Mouse (Mus musculus) hindbrain, postnatal 0 days (tissue): Measurements from ENCODE around the gene Nptxr. TPM values are rescaled to one million over a fixed set of nuclear protein-coding genes. Genes with fewer than 3 reads are reported as not detected.
A peak's percentile ranks its signal among the peaks of the same experiment; 100 is the strongest.

Experiments used
- ATAC-seq: fragments of 200-750 bp; cut with Nextera tagmentation; 2 replicates; pipeline ENCODE4 v1.8.0; 2017; ENCODE audit warnings: mild to moderate bottlenecking, moderate TSS enrichment, moderate library complexity
- DNase-seq: peaks from one replicate; pipeline ENCODE4 v3.0.0-alpha.2; 2015; ENCODE audit warnings: low spot score
- H3K27ac ChIP-seq: fragments of 300-500 bp; sonication (generic); 2 replicates; pipeline ENCODE4 v1.5.1; 2014; ENCODE audit warnings: mild to moderate bottlenecking
- H3K27me3 ChIP-seq: fragments of 300-500 bp; sonication (generic); 2 replicates; pipeline ENCODE4 v1.6.1; 2014; ENCODE audit warnings: low read length, mixed read lengths; ENCODE audit not compliant: insufficient read depth
- H3K36me3 ChIP-seq: fragments of 300-500 bp; sonication (generic); 2 replicates; pipeline ENCODE4 v1.6.1; 2014; ENCODE audit warnings: low read length, mixed read lengths; ENCODE audit not compliant: insufficient read depth
- H3K4me1 ChIP-seq: fragments of 300-500 bp; sonication (generic); 2 replicates; pipeline ENCODE4 v1.6.1; 2014; ENCODE audit warnings: antibody characterized with exemption, low read length, mixed read lengths; ENCODE audit not compliant: insufficient read depth
- H3K4me2 ChIP-seq: fragments of 300-500 bp; sonication (generic); 2 replicates; pipeline ENCODE4 v1.6.1; 2014; ENCODE audit warnings: low read depth, mild to moderate bottlenecking, low read length, moderate library complexity, mixed read lengths
- H3K4me3 ChIP-seq: fragments of 300-500 bp; sonication (generic); 2 replicates; pipeline ENCODE4 v1.5.1; 2014; ENCODE audit warnings: low read length
- H3K9ac ChIP-seq: fragments of 300-500 bp; sonication (generic); replicated peaks from 2 replicates; pipeline ENCODE4 v1.6.1; 2014; ENCODE audit warnings: mild to moderate bottlenecking, low read length, moderate library complexity, mixed read lengths
- H3K9me3 ChIP-seq: fragments of 300-500 bp; sonication (generic); 2 replicates; pipeline ENCODE4 v1.6.1; 2016; ENCODE audit warnings: low read length, mixed read lengths
- CTCF ChIP-seq: IDR thresholded peaks from 2 replicates; pipeline ENCODE4 v1.5.1; 2016; ENCODE audit warnings: antibody characterized with exemption, control low read depth, low read depth
- WGBS: fragments of 180-500 bp; shearing (Covaris S2); extraction: QIAGEN DNeasy Blood & Tissue Kit; methylation state at CpG from one replicate; pipeline ENCODE4 v1.1.7; 2014; 5-methylcytosine and 5-hydroxymethylcytosine counted together
- polyA plus RNA-seq: library from polyadenylated mRNA; unstranded; fragments of >200 nt; fragmentation: Nextera tagmentation; extraction: Ambion mirVana; gene quantifications from 2 replicates; pipeline ENCODE4 v1.2.1, GENCODE M21; 2015
- total RNA-seq: library from RNA; depleted of rRNA; stranded (reverse); fragments of >200 nt; gene quantifications from 2 replicates; pipeline ENCODE4 v1.2.3, GENCODE M21; 2014

The Nptxr gene
- total and polyA plus RNA-seq, 2 experiments from 2014 or later, result 68.5 to 226 TPM

GRCm38 (mm10) chr15:79834130-79834880 is 29.7 kb upstream of the Nptxr start, which contains the start of the genes Npcd and Cbx6:
Gene Npcd (minus strand): TSS chr15:79834237.
Gene Cbx6 (minus strand): TSS chr15:79834688.
- Histone ChIP-seq H3K9me3 (no peaks in the 10 kb centered on the region), H3K4me3 (peak within 1 kb of the TSS; percentile 83), H3K9ac (peak within 1 kb of the TSS; percentile 80), H3K4me2 (peak within 1 kb of the TSS; percentile 100), H3K4me1 (peaks cover 16% of the 10 kb centered on the region), H3K27me3 (no peaks in the 10 kb centered on the region), H3K36me3 (no peaks in the 10 kb centered on the region), H3K27ac (peak within 1 kb of the TSS; percentile 95)
- WGBS, result 2% methylated on average over 57 of the region's 58 CpGs
- no peak for TF ChIP-seq CTCF
- DNase-seq (peak; percentile 99), ATAC-seq (peak; percentile 93)

- peak overlapping the region; percentile 95 for H3K27ac ChIP-seq
- peak; percentile 73 for DNase-seq
- WGBS, result under 1% methylated on average over 39 of the region's 41 CpGs
- H3K27me3 ChIP-seq, result no peaks in the 10 kb centered on the region
- H3K4me2 ChIP-seq, result peak overlapping the region; percentile 100
- peak; percentile 0; the same call in 1 of the 2 replicates for ATAC-seq
- no peaks in the 10 kb centered on the region for H3K36me3 ChIP-seq
- H3K9me3 ChIP-seq, result no peaks in the 10 kb centered on the region
- peaks cover 16% of the 10 kb centered on the region for H3K4me1 ChIP-seq
- peak overlapping the region; percentile 83 for H3K4me3 ChIP-seq
- no peak for TF ChIP-seq CTCF
- H3K9ac ChIP-seq, result peak overlapping the region; percentile 80
Measured at GRCm38 (mm10) chr15:79833251-79834050, 28.9 kb upstream of the Nptxr start.

GRCm38 (mm10) chr15:79832064-79832900 is 27.7 kb upstream of the Nptxr start:
- peak; percentile 93 for TF ChIP-seq CTCF
- no peak for ATAC-seq
- WGBS, result 12% methylated on average over 18 of the region's 18 CpGs
- H3K36me3 ChIP-seq, result no peaks in the 10 kb centered on the region; the same call in 1 of the 2 replicates
- peak overlapping the region; percentile 100 for H3K4me2 ChIP-seq
- no peaks in the 10 kb centered on the region for H3K9me3 ChIP-seq
- DNase-seq, result peak; percentile 90
- H3K27me3 ChIP-seq, result no peaks in the 10 kb centered on the region
- H3K4me1 ChIP-seq, result peaks cover 21% of the 10 kb centered on the region
- H3K4me3 ChIP-seq, result peak overlapping the region; percentile 83
- H3K9ac ChIP-seq, result peak overlapping the region; percentile 80
- H3K27ac ChIP-seq, result peak overlapping the region; percentile 95; the same call in 1 of the 2 replicates

GRCm38 (mm10) chr15:79830388-79830787 is 25.8 kb upstream of the Nptxr start:
- Histone ChIP-seq H3K9me3 (no peaks in the 10 kb centered on the region), H3K4me2 (no peak overlapping the region), H3K36me3 (no peaks in the 10 kb centered on the region; the same call in 1 of the 2 replicates), H3K4me1 (peaks cover 21% of the 10 kb centered on the region), H3K4me3 (no peak overlapping the region), H3K27me3 (no peaks in the 10 kb centered on the region), H3K9ac (0 out of 2 replicates have a peak overlapping the region, but pooled peaks have one; percentile 9), H3K27ac (no peak overlapping the region)
- DNase-seq (peak; percentile 90), ATAC-seq (no peak)
- WGBS, result 11% methylated on average over 4 of the region's 4 CpGs
- TF ChIP-seq CTCF, result peak; percentile 92

- H3K4me3 ChIP-seq, result no peak overlapping the region
- no peak overlapping the region for H3K9ac ChIP-seq
- H3K36me3 ChIP-seq, result no peaks in the 10 kb centered on the region; the same call in 1 of the 2 replicates
- H3K4me2 ChIP-seq, result 0 out of 2 replicates have a peak overlapping the region, but pooled peaks have one; percentile 34
- peaks cover 18% of the 10 kb centered on the region for H3K4me1 ChIP-seq
- WGBS, result 66% methylated on average over 5 of the region's 5 CpGs
- H3K27me3 ChIP-seq, result no peaks in the 10 kb centered on the region
- ATAC-seq (no peak), DNase-seq (no peak)
- H3K9me3 ChIP-seq, result no peaks in the 10 kb centered on the region
- H3K27ac ChIP-seq, result no peak overlapping the region
- no peak for TF ChIP-seq CTCF
Measured at GRCm38 (mm10) chr15:79829431-79829830, 24.9 kb upstream of the Nptxr start.
